Mouse (Mus musculus) liver, embryonic 15.5 days (tissue): ENCODE measurements around the gene Mrpl54. TPM values are rescaled to one million over a fixed set of nuclear protein-coding genes. Genes with fewer than 3 reads are reported as not detected.
A peak's percentile ranks its signal among the peaks of the same experiment; 100 is the strongest.
"Not testable (repeated sequence)": the region's sequence is repeated elsewhere in the genome, so short reads cannot be mapped to it uniquely, and the experiment has no call there.

Experiments used
- ATAC-seq: fragments of 200-750 bp; cut with Nextera tagmentation; 2 replicates; pipeline ENCODE4 v1.8.0; 2017; ENCODE audit warnings: moderate number of reproducible peaks, mild to moderate bottlenecking, moderate library complexity; ENCODE audit not compliant: insufficient read depth
- H3K27ac ChIP-seq: fragments of 300-500 bp; sonication (generic); replicated peaks from 2 replicates; pipeline ENCODE4 v1.5.1; 2015; ENCODE audit warnings: mild to moderate bottlenecking, inconsistent platforms
- H3K27me3 ChIP-seq: fragments of 300-500 bp; sonication (generic); 2 replicates; pipeline ENCODE4 v1.6.1; 2015; ENCODE audit warnings: mild to moderate bottlenecking, inconsistent platforms
- H3K36me3 ChIP-seq: fragments of 300-500 bp; sonication (generic); replicated peaks from 2 replicates; pipeline ENCODE4 v1.6.1; 2015; ENCODE audit warnings: moderate library complexity, mild to moderate bottlenecking, inconsistent platforms
- H3K4me1 ChIP-seq: fragments of 300-500 bp; sonication (generic); replicated peaks from 2 replicates; pipeline ENCODE4 v1.6.1; 2015; ENCODE audit warnings: inconsistent platforms
- H3K4me2 ChIP-seq: fragments of 300-500 bp; sonication (generic); 2 replicates; pipeline ENCODE4 v1.6.1; 2015; ENCODE audit warnings: moderate library complexity, mild to moderate bottlenecking, inconsistent platforms
- H3K4me3 ChIP-seq: fragments of 300-500 bp; sonication (generic); replicated peaks from 2 replicates; pipeline ENCODE4 v1.5.1; 2015; ENCODE audit warnings: mild to moderate bottlenecking, inconsistent platforms
- H3K9ac ChIP-seq: fragments of 300-500 bp; sonication (generic); 2 replicates; pipeline ENCODE4 v1.6.1; 2015; ENCODE audit warnings: moderate library complexity, mild to moderate bottlenecking, inconsistent platforms
- H3K9me3 ChIP-seq: fragments of 300-500 bp; sonication (generic); replicated peaks from 2 replicates; pipeline ENCODE4 v1.6.1; 2016; ENCODE audit warnings: inconsistent platforms
- WGBS: fragments of 180-500 bp; shearing (Covaris S2); methylation state at CpG from one replicate; pipeline ENCODE4 v1.1.7; 2015; ENCODE audit warnings: mixed read lengths; ENCODE audit not compliant: insufficient replicate concordance; 5-methylcytosine and 5-hydroxymethylcytosine counted together
- microRNA-seq: library from miRNA; unstranded; fragments of <30 nt; microRNA quantifications from one replicate; pipeline ENCODE4, GENCODE M21; 2016
- polyA plus RNA-seq: library from polyadenylated mRNA; unstranded; fragments of >200 nt; fragmentation: Nextera tagmentation; extraction: Ambion mirVana; gene quantifications from 2 replicates; pipeline ENCODE4 v1.2.1, GENCODE M21; 2015

The Mrpl54 gene
- polyA plus RNA-seq, 1 experiment from 2014 or later, result 92.2 TPM

DNA sequence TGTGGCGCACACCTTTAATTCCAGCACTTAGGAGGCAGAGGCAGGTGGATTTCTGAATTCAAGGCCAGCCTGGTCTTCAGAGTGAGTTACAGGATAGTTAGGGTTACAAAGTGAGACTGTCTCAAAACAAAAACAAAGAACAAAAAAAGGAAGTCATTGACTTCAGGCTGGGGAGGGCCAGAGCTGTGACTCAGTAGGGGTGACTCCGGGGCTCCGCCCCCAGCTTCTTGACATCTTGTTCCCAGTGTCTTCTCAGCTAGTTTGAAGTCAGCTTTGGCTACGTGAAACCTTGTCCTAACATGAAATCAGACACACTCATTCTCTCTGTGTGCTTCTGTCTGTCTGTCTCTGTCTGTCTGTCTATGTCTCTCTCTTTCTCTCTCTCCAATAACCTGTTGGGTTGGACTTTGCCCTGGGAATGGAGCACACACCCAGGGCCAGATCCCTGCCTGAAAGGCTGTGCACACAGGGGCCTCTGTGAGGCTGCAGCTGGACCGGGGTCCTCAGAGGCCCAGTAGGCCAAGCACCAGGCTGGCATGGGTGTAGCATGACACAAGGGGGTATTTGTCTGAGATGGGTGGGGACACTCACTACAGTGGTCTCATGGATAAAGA is 45.2 kb downstream of the Mrpl54 start:
- ATAC-seq, result no peak
- 61% methylated on average over 5 of the region's 5 CpGs for WGBS

GRCm38 (mm10) chr10:81217964-81218363 is 48.8 kb downstream of the Mrpl54 start:
- Histone ChIP-seq H3K4me1 (peaks cover 10% of the 10 kb centered on the region), H3K4me3 (no peak overlapping the region), H3K27ac (no peak overlapping the region), H3K27me3 (peaks cover 14% of the 10 kb centered on the region; the same call in 1 of the 2 replicates), H3K9ac (no peak overlapping the region), H3K36me3 (no peaks in the 10 kb centered on the region), H3K9me3 (no peaks in the 10 kb centered on the region), H3K4me2 (no peak overlapping the region)
- ATAC-seq, result no peak
- 18% methylated on average over 7 of the region's 7 CpGs for WGBS

More for the DNA sequence above, 45.2 kb downstream of the Mrpl54 start:
- Histone ChIP-seq H3K27me3 (peaks cover 13% of the 10 kb centered on the region), H3K4me1 (peaks cover 10% of the 10 kb centered on the region), H3K4me2 (no peak overlapping the region), H3K27ac (no peak overlapping the region), H3K9ac (no peak overlapping the region), H3K36me3 (no peaks in the 10 kb centered on the region), H3K4me3 (no peak overlapping the region), H3K9me3 (no peaks in the 10 kb centered on the region)

GRCm38 (mm10) chr10:81217267-81217666 is 49.5 kb downstream of the Mrpl54 start:
- not testable (repeated sequence) for H3K9me3 ChIP-seq, H3K9ac ChIP-seq, H3K4me3 ChIP-seq, ATAC-seq, H3K27ac ChIP-seq, H3K4me2 ChIP-seq, H3K36me3 ChIP-seq, H3K4me1 ChIP-seq
- peaks cover 14% of the 10 kb centered on the region; the same call in 1 of the 2 replicates for H3K27me3 ChIP-seq
- 3% methylated on average over 1 of the region's 1 CpGs for WGBS

DNA sequence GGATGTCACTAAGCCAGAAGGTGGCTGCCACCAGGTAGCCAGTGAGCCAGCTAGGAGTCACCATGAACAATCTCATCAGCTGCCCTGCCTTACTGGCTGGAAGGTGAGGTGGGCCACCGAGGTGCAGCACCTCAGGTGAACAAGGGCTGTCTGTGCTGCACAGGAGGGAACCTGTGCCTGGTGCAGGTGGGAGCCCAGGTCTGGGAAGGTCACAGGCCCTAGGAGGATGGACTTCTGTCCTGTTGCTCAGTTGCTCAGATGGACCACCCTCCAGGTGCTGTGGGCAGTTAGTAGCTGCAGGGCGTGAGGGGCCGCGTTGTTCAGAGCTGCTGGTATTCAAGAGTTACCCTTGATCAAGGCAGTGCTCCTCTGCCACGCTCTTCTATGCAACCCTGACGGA is 49.9 kb downstream of the Mrpl54 start:
- Histone ChIP-seq H3K27ac (no peak overlapping the region), H3K36me3 (no peaks in the 10 kb centered on the region), H3K4me1 (peaks cover 7% of the 10 kb centered on the region), H3K9ac (no peak overlapping the region), H3K9me3 (no peaks in the 10 kb centered on the region), H3K4me3 (no peak overlapping the region), H3K4me2 (no peak overlapping the region), H3K27me3 (peaks cover 14% of the 10 kb centered on the region; the same call in 1 of the 2 replicates)
- ATAC-seq, result no peak
- WGBS, result 64% methylated on average over 6 of the region's 6 CpGs

DNA sequence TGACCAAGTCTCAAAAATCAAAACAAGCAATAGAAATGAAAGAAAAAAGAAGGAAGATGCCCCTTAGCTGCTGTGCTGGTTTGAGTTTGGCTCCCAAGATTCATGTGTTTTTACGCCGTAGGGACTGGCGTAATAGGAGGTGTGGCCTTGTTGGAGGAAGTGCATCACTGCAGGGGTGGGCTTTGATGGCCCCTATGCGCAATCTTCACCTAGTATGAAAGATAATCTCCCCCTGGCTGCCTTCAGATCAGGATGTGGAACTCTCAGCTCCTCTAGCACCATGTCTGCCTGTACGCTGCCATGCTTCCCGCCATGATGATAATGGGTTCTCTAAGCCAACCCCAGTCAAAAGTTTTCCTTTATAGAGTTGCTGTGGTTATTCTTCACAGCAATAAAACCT is 50.5 kb downstream of the Mrpl54 start:
- H3K27me3 ChIP-seq, result peaks cover 14% of the 10 kb centered on the region; the same call in 1 of the 2 replicates
- H3K9me3 ChIP-seq, result no peaks in the 10 kb centered on the region
- no peak overlapping the region for H3K27ac ChIP-seq
- H3K9ac ChIP-seq, result no peak overlapping the region
- ATAC-seq, result no peak
- H3K4me1 ChIP-seq, result peaks cover 1% of the 10 kb centered on the region; the same call in 1 of the 2 replicates
- no peaks in the 10 kb centered on the region for H3K36me3 ChIP-seq
- no peak overlapping the region for H3K4me2 ChIP-seq
- no peak overlapping the region for H3K4me3 ChIP-seq
- 68% methylated on average over 6 of the region's 6 CpGs for WGBS

Small RNAs within 50 kb of the gene (microRNA-seq; reads per million reads assigned to microRNA genes)
- 5.1 reads per million, percentile 17 among the genes with 10 or more reads in this experiment for gene Mir3057

Other genes with a start within 250 kb of the Mrpl54 start
- 0.07 TPM in 1 of 2 replicates, not detected in the other for gene Diras1, start 241.3 kb downstream of the Mrpl54 start, polyA plus RNA-seq
- gene Slc39a3, start 229.5 kb downstream of the Mrpl54 start, polyA plus RNA-seq, result 5.6 and 6.5 TPM in 2 replicates
- 57.0 and 62.9 TPM in 2 replicates for gene Sgta, start 206.8 kb downstream of the Mrpl54 start, polyA plus RNA-seq
- gene Thop1, start 196.9 kb downstream of the Mrpl54 start, polyA plus RNA-seq, result 19.4 and 21.1 TPM in 2 replicates
- 32.9 and 36.3 TPM in 2 replicates for gene Creb3l3, start 168.1 kb downstream of the Mrpl54 start, polyA plus RNA-seq
- 111 and 117 TPM in 2 replicates for gene Map2k2, start 161.0 kb downstream of the Mrpl54 start, polyA plus RNA-seq
- 47.6 and 56.9 TPM in 2 replicates for gene Zbtb7a, start 131.7 kb downstream of the Mrpl54 start, polyA plus RNA-seq
- gene Pias4, start 99.0 kb downstream of the Mrpl54 start, polyA plus RNA-seq, result 26.0 and 32.6 TPM in 2 replicates
- gene Eef2, start 90.3 kb downstream of the Mrpl54 start, polyA plus RNA-seq, result 270 and 306 TPM in 2 replicates
- gene Dapk3, start 83.9 kb downstream of the Mrpl54 start, polyA plus RNA-seq, result 16.6 and 17.8 TPM in 2 replicates
- 0.07 TPM in 1 of 2 replicates, not detected in the other for gene 4930442H23Rik, start 83.1 kb downstream of the Mrpl54 start, polyA plus RNA-seq
- gene Nmrk2, start 64.9 kb downstream of the Mrpl54 start, polyA plus RNA-seq, result 0.09 TPM in 1 of 2 replicates, not detected in the other
- not detected in 2 replicates for gene Atcay, start 36.1 kb downstream of the Mrpl54 start, polyA plus RNA-seq
- 0.31 TPM in 2 replicates for gene Zfr2, start 33.8 kb downstream of the Mrpl54 start, polyA plus RNA-seq
- 1.9 and 2.1 TPM in 2 replicates for gene Matk, start 14.0 kb downstream of the Mrpl54 start, polyA plus RNA-seq
- 24.0 and 27.3 TPM in 2 replicates for gene Apba3, start within 50 bp of the Mrpl54 start, polyA plus RNA-seq
- 0.93 and 1.4 TPM in 2 replicates for gene Tjp3, start 24.6 kb upstream of the Mrpl54 start, polyA plus RNA-seq
- gene Pip5k1c, start 26.0 kb upstream of the Mrpl54 start, polyA plus RNA-seq, result 13.4 and 15.2 TPM in 2 replicates
- 24.3 and 29.5 TPM in 2 replicates for gene Cactin, start 54.2 kb upstream of the Mrpl54 start, polyA plus RNA-seq
- 4.0 and 5.0 TPM in 2 replicates for gene Tbxa2r, start 61.8 kb upstream of the Mrpl54 start, polyA plus RNA-seq
- not detected in 2 replicates for gene Gipc3, start 76.3 kb upstream of the Mrpl54 start, polyA plus RNA-seq
- 22.3 and 22.6 TPM in 2 replicates for gene Hmg20b, start 83.5 kb upstream of the Mrpl54 start, polyA plus RNA-seq
- gene Mfsd12, start 90.6 kb upstream of the Mrpl54 start, polyA plus RNA-seq, result 15.0 and 16.5 TPM in 2 replicates
- 2.3 and 2.9 TPM in 2 replicates for gene 4930404N11Rik, start 98.9 kb upstream of the Mrpl54 start, polyA plus RNA-seq
- 127 and 147 TPM in 2 replicates for gene Fzr1, start 111.6 kb upstream of the Mrpl54 start, polyA plus RNA-seq
- 50.9 and 56.2 TPM in 2 replicates for gene Dohh, start 117.5 kb upstream of the Mrpl54 start, polyA plus RNA-seq
- gene Gm48551, start 117.5 kb upstream of the Mrpl54 start, polyA plus RNA-seq, result 0.75 and 0.88 TPM in 2 replicates
- gene Gm48552, start 122.1 kb upstream of the Mrpl54 start, polyA plus RNA-seq, result 0.56 TPM in 1 of 2 replicates, not detected in the other
- gene Smim24, start 126.1 kb upstream of the Mrpl54 start, polyA plus RNA-seq, result 1.9 and 2.3 TPM in 2 replicates
- gene Nfic, start 188.7 kb upstream of the Mrpl54 start, polyA plus RNA-seq, result 9.5 and 11.5 TPM in 2 replicates
- gene Celf5, start 215.8 kb upstream of the Mrpl54 start, polyA plus RNA-seq, result 0.02 TPM in 1 of 2 replicates, not detected in the other
- gene Ncln, start 229.5 kb upstream of the Mrpl54 start, polyA plus RNA-seq, result 43.7 and 52.0 TPM in 2 replicates
- 4.1 and 5.4 TPM in 2 replicates for gene S1pr4, start 233.2 kb upstream of the Mrpl54 start, polyA plus RNA-seq